Mouse (Mus musculus): ENCODE measurements at regions not wholly inside any gene's neighbourhood (a gene's known extent, or its start where the extent isn't known, plus 50 kb on each side); places are given as distances from the start of the nearest gene placed in this dataset.
A peak's percentile ranks its signal among the peaks of the same experiment; 100 is the strongest.
"Not testable (repeated sequence)": the region's sequence is repeated elsewhere in the genome, so short reads cannot be mapped to it uniquely, and the experiment has no call there.

GRCm38 (mm10) chr13:5546011-5546410, 315.3 kb upstream of the Klf6 start:
- no peak for DNase-seq (ENCODE audit: low spot score)

DNA sequence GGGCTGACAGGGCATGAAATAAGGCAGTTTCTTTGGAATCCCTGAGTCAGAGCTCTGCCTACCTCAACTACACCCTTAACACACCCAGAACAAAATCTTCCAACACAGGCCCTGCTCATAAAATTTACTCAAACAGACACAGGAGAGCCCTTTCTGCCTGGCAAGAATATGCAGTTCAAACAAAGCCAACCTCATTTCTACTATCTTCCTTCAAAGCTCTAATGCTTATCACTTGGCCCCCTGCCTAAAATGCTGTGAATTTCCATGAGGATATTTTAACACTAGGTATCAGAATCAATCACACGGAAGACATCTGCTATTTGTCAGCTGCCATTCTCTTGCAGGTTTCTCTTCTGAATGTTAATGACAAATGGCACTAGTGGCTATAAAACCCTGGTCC, 314.3 kb upstream of the Klf6 start:
- DNase-seq (ENCODE audit: low spot score) = no peak

DNA sequence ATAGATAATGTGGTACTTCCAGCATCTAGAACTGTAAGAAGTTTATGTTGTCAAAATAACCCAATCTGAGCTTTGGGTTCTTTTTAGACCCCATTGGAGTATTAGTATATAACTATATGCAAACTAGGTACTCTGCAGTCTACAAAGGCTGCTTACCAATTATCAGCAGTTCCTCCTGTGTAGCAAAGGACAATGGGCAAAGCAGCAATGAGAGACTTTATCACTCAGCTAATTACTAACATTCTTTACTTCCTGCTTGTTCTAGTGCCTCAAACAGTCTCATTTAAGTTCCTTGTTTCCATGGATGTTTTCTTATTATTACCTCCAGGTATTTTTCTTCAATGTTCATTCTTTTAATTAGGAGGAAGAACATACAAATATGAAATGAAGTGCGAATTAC, 312.5 kb upstream of the Klf6 start:
- no peak for DNase-seq (ENCODE audit: low spot score)

DNA sequence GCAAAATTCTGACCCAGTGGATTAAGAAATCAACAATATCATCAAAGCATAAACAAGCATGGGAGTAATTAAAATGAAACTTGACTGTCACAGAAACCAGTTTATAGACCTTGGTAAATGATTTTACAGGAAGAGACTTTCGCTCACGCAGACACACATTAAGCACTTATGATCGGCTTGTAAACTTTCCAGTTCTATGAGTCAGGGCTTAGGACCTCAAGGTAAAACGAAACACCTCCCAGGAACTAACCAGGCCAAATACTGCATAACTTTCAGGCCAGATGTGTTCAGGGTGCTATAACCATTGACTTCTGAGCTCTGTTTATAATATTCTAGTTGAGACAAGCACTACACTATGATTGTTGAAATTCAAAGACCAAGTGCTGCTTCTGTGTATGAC, 312.1 kb upstream of the Klf6 start:
- DNase-seq (ENCODE audit: low spot score) = no peak

DNA sequence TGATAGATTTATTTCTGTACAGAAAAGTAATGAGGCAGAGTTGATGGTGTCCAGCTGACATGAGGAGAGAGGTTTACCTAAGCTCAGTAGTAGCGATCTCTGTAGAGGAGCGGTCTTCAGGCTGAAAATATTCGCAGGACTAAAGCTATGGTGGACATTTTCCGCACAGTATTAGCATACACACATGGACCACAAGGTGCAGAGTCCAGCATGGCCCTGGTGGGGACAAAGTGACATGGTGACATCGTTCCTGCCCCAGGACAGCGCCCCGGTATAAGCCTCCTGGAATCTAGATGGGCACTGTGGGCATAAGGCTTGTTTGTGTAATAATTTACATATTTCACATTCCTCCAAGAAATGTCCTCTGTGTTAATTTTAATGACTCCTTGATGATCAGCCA, 311.5 kb upstream of the Klf6 start:
- no peak for DNase-seq (ENCODE audit: low spot score)

DNA sequence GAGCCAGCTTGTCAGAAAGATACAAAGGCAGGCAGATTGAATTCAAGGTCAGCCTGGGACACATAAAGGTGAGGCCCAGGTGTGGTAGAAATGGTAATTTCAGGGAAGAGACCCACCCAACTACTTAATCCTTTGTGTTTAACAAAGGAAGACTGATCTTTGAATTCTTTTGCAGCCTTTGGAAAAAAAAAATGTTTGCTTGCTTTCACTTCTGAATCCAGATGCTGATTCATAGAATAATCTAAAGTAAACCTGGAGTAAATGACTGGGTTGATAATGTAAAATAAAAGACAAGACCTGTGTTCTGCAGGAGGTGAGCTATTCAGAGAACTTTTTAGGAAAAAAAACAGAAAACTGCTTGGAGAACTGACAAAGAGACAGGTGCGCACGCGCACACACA, 310.9 kb upstream of the Klf6 start:
- no peak for DNase-seq (ENCODE audit: low spot score)

DNA sequence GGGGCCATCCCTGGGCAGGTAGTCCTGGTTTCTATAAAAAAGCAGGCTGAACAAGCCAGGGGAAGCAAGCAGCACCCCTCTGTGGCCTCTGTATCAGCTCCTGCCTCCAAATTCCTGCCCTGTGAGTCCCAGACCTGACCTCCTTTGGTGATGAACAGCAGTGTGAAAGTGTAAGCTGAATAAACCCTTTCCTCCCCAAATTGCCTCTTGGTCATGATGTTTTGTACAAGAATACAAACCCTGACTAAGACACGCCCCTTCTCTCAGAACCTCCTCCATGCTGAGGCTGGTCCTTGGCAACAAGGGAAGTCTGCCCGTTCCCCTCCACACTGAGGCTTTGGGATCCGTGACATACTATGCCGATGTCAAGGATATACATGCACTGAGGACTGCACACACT, 310.2 kb upstream of the Klf6 start:
- DNase-seq (ENCODE audit: low spot score) = no peak

GRCm38 (mm10) chr13:5553461-5553860, 307.8 kb upstream of the Klf6 start:
- no peak for DNase-seq (ENCODE audit: low spot score)

- DNase-seq (ENCODE audit: low spot score) = no peak
These were observed 303.2 kb upstream of the Klf6 start for GRCm38 (mm10) chr13:5558095-5558494.

DNA sequence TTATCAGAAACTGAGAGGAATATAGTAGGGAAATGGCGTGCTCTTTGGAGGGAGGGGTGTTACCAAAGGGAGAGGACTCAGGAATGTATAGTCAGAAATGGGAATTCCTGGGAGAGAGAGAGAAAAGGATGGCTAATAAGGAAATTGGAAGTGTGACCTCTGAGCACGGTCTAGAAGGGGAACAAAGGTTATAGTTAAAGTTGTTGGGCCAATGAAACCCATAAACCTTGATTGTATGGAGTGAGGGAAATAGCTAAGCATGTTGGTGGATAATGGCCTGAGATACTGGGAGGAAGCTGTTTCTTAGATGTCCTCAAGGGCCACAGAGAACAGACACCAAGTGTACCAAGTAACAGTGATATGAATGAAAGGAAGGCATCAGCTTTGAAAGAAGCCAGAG, 294.8 kb upstream of the Klf6 start:
- no peak for DNase-seq (ENCODE audit: low spot score)

GRCm38 (mm10) chr13:5566896-5567295, 294.4 kb upstream of the Klf6 start:
- no peak for DNase-seq (ENCODE audit: low spot score)

GRCm38 (mm10) chr13:5569579-5569978, 291.7 kb upstream of the Klf6 start:
- DNase-seq (ENCODE audit: low spot score) = no peak

- no peak for DNase-seq (ENCODE audit: low spot score)
These were observed 290.9 kb upstream of the Klf6 start for GRCm38 (mm10) chr13:5570386-5570785.

- DNase-seq (ENCODE audit: low spot score) = no peak
These were observed 284.7 kb upstream of the Klf6 start for GRCm38 (mm10) chr13:5576568-5576967.

DNA sequence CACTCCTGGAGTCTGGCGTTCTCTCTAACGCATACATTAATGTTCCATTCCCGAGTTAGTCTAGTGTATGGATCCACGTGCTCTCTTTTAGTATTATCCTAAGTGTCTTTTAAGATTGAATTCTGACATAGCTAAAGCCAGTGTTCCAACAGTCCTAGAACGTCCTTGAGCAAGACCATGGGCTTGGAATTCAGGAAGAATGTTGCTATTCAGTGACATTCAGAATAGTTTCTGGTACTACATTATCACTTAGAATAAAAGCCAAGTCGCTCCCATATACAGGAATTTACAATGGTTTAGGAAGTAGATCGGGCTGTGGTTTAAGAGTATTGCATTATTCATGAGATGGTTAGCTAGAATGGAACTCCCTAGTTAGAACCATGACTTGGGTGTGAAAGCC, 277.6 kb upstream of the Klf6 start:
- not testable (repeated sequence) for DNase-seq (ENCODE audit: low spot score)

DNA sequence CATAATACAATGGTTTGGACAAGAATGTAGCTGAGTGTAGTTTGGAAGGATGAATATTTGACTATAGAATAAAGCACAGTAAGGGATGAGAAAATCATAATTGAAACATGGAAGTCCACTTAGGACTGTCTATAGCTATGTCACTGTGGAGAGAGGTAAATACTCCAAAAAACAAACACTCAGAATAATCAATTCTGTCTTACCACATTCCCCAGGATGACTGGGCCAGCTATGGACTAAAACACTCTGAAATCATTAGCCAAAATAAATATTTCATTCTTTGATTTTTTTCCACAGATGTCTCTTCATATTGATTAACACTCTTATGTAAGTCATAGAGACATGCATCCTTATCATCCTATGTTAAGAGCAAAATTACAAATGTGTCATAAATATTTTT, 274.1 kb upstream of the Klf6 start:
- no peak for DNase-seq (ENCODE audit: low spot score)

- no peak for DNase-seq (ENCODE audit: low spot score)
These were observed 270.0 kb upstream of the Klf6 start for GRCm38 (mm10) chr13:5591286-5591685.

GRCm38 (mm10) chr13:5591837-5592555, 269.3 kb upstream of the Klf6 start:
- DNase-seq (ENCODE audit: low spot score) = peak; percentile 53

GRCm38 (mm10) chr13:5592556-5593061, 268.7 kb upstream of the Klf6 start:
- DNase-seq (ENCODE audit: low spot score) = peak; percentile 28

GRCm38 (mm10) chr13:5601648-5602047, 259.6 kb upstream of the Klf6 start:
- no peak for DNase-seq (ENCODE audit: low spot score)

DNA sequence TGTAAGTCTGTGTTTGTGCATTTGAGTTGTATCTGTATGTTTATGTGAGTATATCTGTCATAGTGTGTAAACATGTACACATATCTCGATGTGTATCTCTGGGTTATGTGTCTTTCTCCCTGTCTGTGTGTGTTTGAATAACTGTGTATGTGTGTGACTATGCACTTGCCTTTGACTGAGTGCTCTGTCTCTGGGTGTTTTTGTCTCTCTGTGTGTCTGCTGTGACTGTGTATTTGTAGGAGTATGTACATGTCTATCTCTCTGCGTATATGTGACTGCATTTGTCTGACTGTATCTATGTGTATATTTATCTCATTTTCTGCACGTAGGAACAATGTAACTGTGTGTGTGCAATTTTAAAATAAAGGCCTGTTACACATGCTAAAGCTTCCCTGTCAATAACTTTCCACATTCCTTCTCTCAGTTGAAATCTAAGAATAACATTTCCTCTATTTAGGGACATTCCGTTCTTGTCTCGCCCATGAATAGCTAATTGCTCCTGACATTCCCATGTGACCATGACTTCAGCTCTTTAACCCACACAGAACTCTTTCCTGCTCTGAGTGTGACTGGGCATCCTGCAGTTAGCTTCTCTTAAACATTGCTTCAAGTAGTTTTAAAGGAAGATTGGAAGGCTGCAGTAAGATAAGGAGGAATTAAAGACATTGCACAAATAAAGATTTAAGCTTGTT, 257.2 kb upstream of the Klf6 start:
- peak; percentile 60 for DNase-seq (ENCODE audit: low spot score)

DNA sequence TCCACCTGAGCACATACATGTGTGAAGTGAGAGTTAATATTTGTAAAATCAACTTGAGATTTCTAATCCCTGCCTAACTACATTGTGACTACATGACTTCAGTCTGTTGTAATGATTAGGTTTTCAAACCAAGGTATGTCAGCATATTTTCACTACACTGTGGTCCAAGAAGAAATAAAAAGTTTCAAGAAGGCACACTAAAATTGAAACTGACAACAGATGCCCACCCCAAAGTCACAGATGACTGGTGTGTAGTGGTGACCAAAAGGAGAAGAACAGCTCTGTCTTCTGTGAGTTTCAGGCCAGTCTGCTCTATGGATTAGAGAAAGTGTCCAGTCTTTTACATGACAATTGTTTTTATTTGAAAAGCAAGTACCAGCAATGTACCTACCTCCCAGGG, 255.9 kb upstream of the Klf6 start:
- no peak for DNase-seq (ENCODE audit: low spot score)

DNA sequence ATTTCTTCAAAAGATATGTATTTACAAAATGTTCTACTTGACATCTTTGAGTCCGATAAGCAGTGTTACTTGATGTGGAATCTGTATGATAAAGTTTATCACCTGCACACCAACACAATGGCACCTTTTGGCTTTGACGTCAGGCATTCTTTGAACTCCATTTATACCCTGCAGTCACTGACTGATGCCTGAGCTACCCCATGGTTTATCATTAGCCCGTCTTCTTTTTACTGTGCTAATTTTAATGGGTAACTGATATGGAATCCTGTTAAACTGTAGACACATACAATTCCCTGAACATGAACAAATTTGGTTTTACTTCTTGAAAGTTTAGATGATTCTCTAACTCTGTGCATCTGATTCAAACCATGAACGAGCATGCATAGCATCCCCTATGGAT, 253.8 kb upstream of the Klf6 start:
- no peak for DNase-seq (ENCODE audit: low spot score)
